Mouse (Mus musculus) forebrain, embryonic 13.5 days (tissue): ENCODE measurements at regions not wholly inside any gene's neighbourhood (a gene's known extent, or its start where the extent isn't known, plus 50 kb on each side); places are given as distances from the start of the nearest gene placed in this dataset.
"Not testable (repeated sequence)": the region's sequence is repeated elsewhere in the genome, so short reads cannot be mapped to it uniquely, and the experiment has no call there.

Experiments
- ATAC-seq: fragments of 200-750 bp; cut with Nextera tagmentation; 2 replicates; pipeline ENCODE4 v1.8.0; 2017
- H3K27ac ChIP-seq: fragments of 300-500 bp; sonication (generic); 2 replicates; pipeline ENCODE4 v1.5.1; 2015; ENCODE audit warnings: inconsistent platforms, mild to moderate bottlenecking, moderate library complexity
- H3K27me3 ChIP-seq: fragments of 300-500 bp; sonication (generic); 2 replicates; pipeline ENCODE4 v1.6.1; 2015; ENCODE audit warnings: mild to moderate bottlenecking, inconsistent platforms
- H3K36me3 ChIP-seq: fragments of 300-500 bp; sonication (generic); 2 replicates; pipeline ENCODE4 v1.6.1; 2015; ENCODE audit warnings: mild to moderate bottlenecking, inconsistent platforms; ENCODE audit not compliant: poor library complexity, severe bottlenecking
- H3K4me1 ChIP-seq: fragments of 300-500 bp; sonication (generic); 2 replicates; pipeline ENCODE4 v1.6.1; 2015; ENCODE audit warnings: inconsistent platforms
- H3K4me2 ChIP-seq: fragments of 300-500 bp; sonication (generic); 2 replicates; pipeline ENCODE4 v1.6.1; 2015; ENCODE audit warnings: inconsistent platforms, mild to moderate bottlenecking, moderate library complexity
- H3K4me3 ChIP-seq: fragments of 300-500 bp; sonication (generic); 2 replicates; pipeline ENCODE4 v1.5.1; 2015; ENCODE audit warnings: mild to moderate bottlenecking, inconsistent platforms
- H3K9ac ChIP-seq: fragments of 300-500 bp; sonication (generic); 2 replicates; pipeline ENCODE4 v1.6.1; 2015; ENCODE audit warnings: mild to moderate bottlenecking, inconsistent platforms
- H3K9me3 ChIP-seq: fragments of 300-500 bp; sonication (generic); replicated peaks from 2 replicates; pipeline ENCODE4 v1.6.1; 2016; ENCODE audit warnings: inconsistent platforms
- WGBS: fragments of 180-500 bp; shearing (Covaris S2); methylation state at CpG from one replicate; pipeline ENCODE4 v1.1.7; 2015; 5-methylcytosine and 5-hydroxymethylcytosine counted together

DNA sequence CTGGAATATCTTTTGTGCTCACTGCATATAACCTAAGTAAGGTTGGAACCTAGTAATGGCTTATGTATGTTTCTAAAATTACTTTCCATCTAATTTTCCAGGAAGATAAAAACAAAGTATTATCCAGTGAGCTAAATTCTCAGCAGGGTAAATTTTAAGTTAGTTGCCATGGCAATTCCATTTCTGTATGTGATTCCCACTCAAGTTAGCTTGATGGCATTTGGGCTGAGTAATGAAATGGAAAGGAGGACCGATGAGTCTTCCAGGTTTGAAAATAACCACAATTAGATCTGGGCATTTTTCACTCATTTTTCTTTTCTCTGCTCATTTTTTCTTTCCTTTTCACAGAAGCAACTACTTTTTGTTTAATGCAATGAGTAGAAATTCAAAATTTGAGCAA is 398.4 kb upstream of the Gm10801 start:
- H3K4me2 ChIP-seq = no peak overlapping the region
- H3K4me1 ChIP-seq = no peaks in the 10 kb centered on the region
- WGBS = 65% methylated on average over 1 of the region's 1 CpGs
- ATAC-seq = no peak
- no peak overlapping the region for H3K27ac ChIP-seq
- no peaks in the 10 kb centered on the region for H3K27me3 ChIP-seq
- no peak overlapping the region for H3K4me3 ChIP-seq
- H3K9ac ChIP-seq = no peak overlapping the region
- no peaks in the 10 kb centered on the region for H3K36me3 ChIP-seq
- no peaks in the 10 kb centered on the region for H3K9me3 ChIP-seq

- Histone ChIP-seq H3K27me3 (no peaks in the 10 kb centered on the region), H3K9me3 (no peaks in the 10 kb centered on the region), H3K4me1 (no peaks in the 10 kb centered on the region), H3K27ac (no peak overlapping the region), H3K36me3 (no peaks in the 10 kb centered on the region), H3K4me2 (no peak overlapping the region), H3K4me3 (no peak overlapping the region), H3K9ac (no peak overlapping the region)
- WGBS = 38% methylated on average over 1 of the region's 1 CpGs
- ATAC-seq = no peak
Observed at GRCm38 (mm10) chr2:98269562-98269961, 392.5 kb upstream of the Gm10801 start.

- ATAC-seq = no peak
- Histone ChIP-seq H3K4me2 (no peak overlapping the region), H3K27me3 (no peaks in the 10 kb centered on the region), H3K4me1 (no peaks in the 10 kb centered on the region), H3K9ac (no peak overlapping the region), H3K9me3 (no peaks in the 10 kb centered on the region), H3K27ac (no peak overlapping the region), H3K36me3 (no peaks in the 10 kb centered on the region), H3K4me3 (no peak overlapping the region)
- 89% methylated on average over 3 of the region's 3 CpGs for WGBS
Observed at GRCm38 (mm10) chr2:98286796-98287352, 375.2 kb upstream of the Gm10801 start.

DNA sequence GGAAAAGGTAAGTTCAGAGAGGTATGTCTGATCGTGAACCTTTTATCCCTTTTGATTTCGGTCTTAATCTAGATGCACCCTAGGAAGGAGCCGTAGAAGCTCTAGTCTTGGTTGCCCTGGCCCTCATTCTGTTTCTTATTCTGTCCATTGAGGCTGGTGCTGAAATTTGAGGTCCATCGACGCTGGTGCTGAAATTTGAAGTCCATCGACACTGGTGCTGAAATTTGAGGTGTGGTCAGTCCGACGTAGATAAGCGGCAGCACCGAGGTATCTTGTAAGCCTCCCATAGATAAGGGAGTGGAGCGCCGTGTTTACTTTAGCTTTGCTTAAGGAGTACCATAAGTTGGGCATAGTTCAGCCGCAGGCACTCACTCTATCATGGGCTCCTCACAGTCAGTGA is 332.0 kb upstream of the Gm10801 start:
- not testable (repeated sequence) for H3K9ac ChIP-seq, H3K27me3 ChIP-seq, H3K4me1 ChIP-seq, H3K27ac ChIP-seq, H3K4me3 ChIP-seq, H3K4me2 ChIP-seq, ATAC-seq, H3K36me3 ChIP-seq
- 89% methylated on average over 13 of the region's 13 CpGs for WGBS
- H3K9me3 ChIP-seq = peaks cover 38% of the 10 kb centered on the region

GRCm38 (mm10) chr2:98354200-98354599 is 307.8 kb upstream of the Gm10801 start:
- Histone ChIP-seq H3K9me3 (no peaks in the 10 kb centered on the region), H3K4me3 (no peak overlapping the region), H3K4me1 (no peaks in the 10 kb centered on the region), H3K36me3 (no peaks in the 10 kb centered on the region), H3K4me2 (no peak overlapping the region), H3K27ac (no peak overlapping the region), H3K9ac (no peak overlapping the region), H3K27me3 (no peaks in the 10 kb centered on the region)
- 62% methylated on average over 2 of the region's 2 CpGs for WGBS
- peak; percentile 68 for ATAC-seq

- ATAC-seq = no peak
- no peaks in the 10 kb centered on the region for H3K4me1 ChIP-seq
- no peak overlapping the region for H3K27ac ChIP-seq
- no peaks in the 10 kb centered on the region for H3K9me3 ChIP-seq
- H3K36me3 ChIP-seq = no peaks in the 10 kb centered on the region
- 74% methylated on average over 1 of the region's 1 CpGs for WGBS
- no peak overlapping the region for H3K9ac ChIP-seq
- no peak overlapping the region for H3K4me2 ChIP-seq
- no peak overlapping the region for H3K4me3 ChIP-seq
- no peaks in the 10 kb centered on the region for H3K27me3 ChIP-seq
Observed at GRCm38 (mm10) chr2:98379211-98379610, 282.8 kb upstream of the Gm10801 start.
